Mouse (Mus musculus) thymus, postnatal 14 days (tissue): Measurements from ENCODE around the gene Cdc42.
A peak's percentile ranks its signal among the peaks of the same experiment; 100 is the strongest.

Experiments used
- DNase-seq: peaks from one replicate; pipeline ENCODE4 v3.0.0; 2021

Gene Cdc42

GRCm38 (mm10) chr4:137315061-137315460 lies 42.5 kb downstream of the Cdc42 start:
- DNase-seq, result no peak

- DNase-seq, result no peak
Observed at GRCm38 (mm10) chr4:137314561-137314960, 43.0 kb downstream of the Cdc42 start.

GRCm38 (mm10) chr4:137313511-137313910 lies 44.0 kb downstream of the Cdc42 start:
- DNase-seq, result no peak

GRCm38 (mm10) chr4:137308377-137308776 lies 49.1 kb downstream of the Cdc42 start:
- DNase-seq, result peak; percentile 16

GRCm38 (mm10) chr4:137306991-137307706 lies 50.4 kb downstream of the Cdc42 start:
- DNase-seq, result no peak

GRCm38 (mm10) chr4:137306577-137306888 lies 51.0 kb downstream of the Cdc42 start:
- no peak for DNase-seq

- no peak for DNase-seq
Observed at GRCm38 (mm10) chr4:137305831-137306576, 51.5 kb downstream of the Cdc42 start.

GRCm38 (mm10) chr4:137305066-137305465 lies 52.5 kb downstream of the Cdc42 start:
- DNase-seq, result no peak

GRCm38 (mm10) chr4:137304106-137304505 lies 53.4 kb downstream of the Cdc42 start:
- DNase-seq, result no peak

- no peak for DNase-seq
Observed at GRCm38 (mm10) chr4:137301635-137302034, 55.9 kb downstream of the Cdc42 start.

- no peak for DNase-seq
Observed at GRCm38 (mm10) chr4:137300227-137300626, 57.3 kb downstream of the Cdc42 start.

- DNase-seq, result no peak
Observed at GRCm38 (mm10) chr4:137298406-137298805, 59.1 kb downstream of the Cdc42 start.

- no peak for DNase-seq
Observed at GRCm38 (mm10) chr4:137297611-137298010, 59.9 kb downstream of the Cdc42 start.

GRCm38 (mm10) chr4:137294951-137295350 lies 62.6 kb downstream of the Cdc42 start:
- DNase-seq, result no peak

GRCm38 (mm10) chr4:137294474-137294873 lies 63.0 kb downstream of the Cdc42 start:
- DNase-seq, result no peak

- DNase-seq, result no peak
Observed at GRCm38 (mm10) chr4:137294032-137294431, 63.5 kb downstream of the Cdc42 start.

GRCm38 (mm10) chr4:137292625-137293024 lies 64.9 kb downstream of the Cdc42 start:
- DNase-seq, result no peak

- no peak for DNase-seq
Observed at GRCm38 (mm10) chr4:137290250-137290649, 67.3 kb downstream of the Cdc42 start.

- DNase-seq, result no peak
Observed at GRCm38 (mm10) chr4:137289701-137290100, 67.8 kb downstream of the Cdc42 start.

GRCm38 (mm10) chr4:137287818-137288217 lies 69.7 kb downstream of the Cdc42 start:
- DNase-seq, result peak; percentile 51

- DNase-seq, result no peak
Observed at GRCm38 (mm10) chr4:137287206-137287605, 70.3 kb downstream of the Cdc42 start.

- no peak for DNase-seq
Observed at GRCm38 (mm10) chr4:137286662-137286953, 70.9 kb downstream of the Cdc42 start.

GRCm38 (mm10) chr4:137285876-137286661 lies 71.5 kb downstream of the Cdc42 start:
- DNase-seq, result no peak

GRCm38 (mm10) chr4:137283407-137283732 lies 74.2 kb downstream of the Cdc42 start:
- DNase-seq, result no peak
